Mouse (Mus musculus) limb, embryonic 14.5 days (tissue): Measurements from ENCODE around the gene Inpp5a. TPM values are rescaled to one million over a fixed set of nuclear protein-coding genes. Genes with fewer than 3 reads are reported as not detected.

Experiments used
- ATAC-seq: fragments of 200-750 bp; cut with Nextera tagmentation; 2 replicates; pipeline ENCODE4 v1.8.0; 2017; ENCODE audit warnings: low read depth, moderate number of reproducible peaks, moderate TSS enrichment; ENCODE audit not compliant: low FRiP score
- DNase-seq: peaks from one replicate; pipeline ENCODE4 v3.0.0-alpha.2; 2015; ENCODE audit warnings: low spot score
- H3K27ac ChIP-seq: fragments of 300-500 bp; sonication (generic); replicated peaks from 2 replicates; pipeline ENCODE4 v1.5.1; 2014; ENCODE audit warnings: low read depth, mild to moderate bottlenecking, low read length, moderate library complexity, mixed read lengths
- H3K27me3 ChIP-seq: fragments of 300-500 bp; sonication (generic); 2 replicates; pipeline ENCODE4 v1.6.1; 2014; ENCODE audit warnings: low read length, mixed read lengths; ENCODE audit not compliant: control insufficient read depth, insufficient read depth
- H3K36me3 ChIP-seq: fragments of 300-500 bp; sonication (generic); 2 replicates; pipeline ENCODE4 v1.6.1; 2014; ENCODE audit warnings: mild to moderate bottlenecking, low read length, moderate library complexity, mixed read lengths; ENCODE audit not compliant: control insufficient read depth, insufficient read depth
- H3K4me1 ChIP-seq: fragments of 300-500 bp; sonication (generic); 2 replicates; pipeline ENCODE4 v1.6.1; 2014; ENCODE audit warnings: antibody characterized with exemption, low read length, mixed read lengths; ENCODE audit not compliant: control insufficient read depth, insufficient read depth
- H3K4me2 ChIP-seq: fragments of 300-500 bp; sonication (generic); replicated peaks from 2 replicates; pipeline ENCODE4 v1.6.1; 2014; ENCODE audit warnings: low read depth, mild to moderate bottlenecking, low read length, moderate library complexity; ENCODE audit not compliant: severe bottlenecking
- H3K4me3 ChIP-seq: fragments of 300-500 bp; sonication (generic); replicated peaks from 2 replicates; pipeline ENCODE4 v1.5.1; 2014; ENCODE audit warnings: low read length
- H3K9ac ChIP-seq: fragments of 300-500 bp; sonication (generic); 2 replicates; pipeline ENCODE4 v1.6.1; 2014; ENCODE audit warnings: mild to moderate bottlenecking, low read depth, low read length, moderate library complexity; ENCODE audit not compliant: severe bottlenecking
- H3K9me3 ChIP-seq: fragments of 300-500 bp; sonication (generic); 2 replicates; pipeline ENCODE4 v1.6.1; 2016; ENCODE audit warnings: low read length; ENCODE audit not compliant: control insufficient read depth
- POLR2A ChIP-seq: fragments of 200-500 bp; IDR thresholded peaks from 2 replicates; pipeline ENCODE4 v1.8.0; 2012; ENCODE audit warnings: inconsistent platforms, mild to moderate bottlenecking, moderate library complexity, borderline replicate concordance; ENCODE audit not compliant: insufficient read depth, insufficient read length; ENCODE audit errors: extremely low read depth
- WGBS: fragments of 180-500 bp; shearing (Covaris S2); extraction: QIAGEN DNeasy Blood & Tissue Kit; methylation state at CpG from one replicate; pipeline ENCODE4 v1.1.7; 2014; 5-methylcytosine and 5-hydroxymethylcytosine counted together
- polyA plus RNA-seq, 2 experiments: library from polyadenylated mRNA; depleted of rRNA in 1 of 2; stranded (reverse) in 1 of 2; unstranded in 1 of 2; fragments of >200 nt; fragmentation: Nextera tagmentation in 1 of 2; extraction: Ambion mirVana in 1 of 2; gene quantifications; 2 replicates each; pipeline versions ENCODE4 v1.2.1 to v1.2.3; 2012 to 2014

Gene Inpp5a
- polyA plus RNA-seq, 2 experiments = 29.0 to 39.7 TPM

- Histone ChIP-seq H3K27ac (no peak overlapping the region), H3K4me3 (no peak overlapping the region), H3K4me2 (no peak overlapping the region), H3K9me3 (no peaks in the 10 kb centered on the region), H3K4me1 (no peaks in the 10 kb centered on the region), H3K27me3 (peaks cover 20% of the 10 kb centered on the region), H3K9ac (no peak overlapping the region), H3K36me3 (no peaks in the 10 kb centered on the region)
- TF ChIP-seq POLR2A = no peak
- no peak for DNase-seq
- no peak for ATAC-seq
- WGBS = 93% methylated on average over 5 of the region's 5 CpGs
These were observed 202.4 kb downstream of the Inpp5a start for GRCm38 (mm10) chr7:139591311-139591710.

GRCm38 (mm10) chr7:139595311-139595710, 206.4 kb downstream of the Inpp5a start:
- Histone ChIP-seq H3K36me3 (no peaks in the 10 kb centered on the region), H3K9me3 (no peaks in the 10 kb centered on the region), H3K9ac (no peak overlapping the region), H3K4me1 (no peaks in the 10 kb centered on the region), H3K4me3 (no peak overlapping the region), H3K27me3 (no peaks in the 10 kb centered on the region), H3K27ac (no peak overlapping the region), H3K4me2 (no peak overlapping the region)
- WGBS = 47% methylated on average over 6 of the region's 6 CpGs
- ATAC-seq (no peak), DNase-seq (no peak)
- TF ChIP-seq POLR2A = no peak

- no peak overlapping the region for H3K4me3 ChIP-seq
- no peak overlapping the region for H3K9ac ChIP-seq
- no peaks in the 10 kb centered on the region for H3K36me3 ChIP-seq
- no peak overlapping the region for H3K27ac ChIP-seq
- DNase-seq (no peak), ATAC-seq (no peak)
- no peaks in the 10 kb centered on the region for H3K9me3 ChIP-seq
- no peak for TF ChIP-seq POLR2A
- no peak overlapping the region for H3K4me2 ChIP-seq
- no peaks in the 10 kb centered on the region for H3K4me1 ChIP-seq
- WGBS = 54% methylated on average over 6 of the region's 6 CpGs
- no peaks in the 10 kb centered on the region for H3K27me3 ChIP-seq
These were observed 207.0 kb downstream of the Inpp5a start for GRCm38 (mm10) chr7:139595862-139596261.

GRCm38 (mm10) chr7:139610328-139610727, 221.4 kb downstream of the Inpp5a start:
- Histone ChIP-seq H3K9ac (no peak overlapping the region), H3K4me3 (no peak overlapping the region), H3K4me2 (no peak overlapping the region), H3K27me3 (no peaks in the 10 kb centered on the region), H3K9me3 (no peaks in the 10 kb centered on the region), H3K36me3 (no peaks in the 10 kb centered on the region), H3K4me1 (no peaks in the 10 kb centered on the region), H3K27ac (no peak overlapping the region)
- DNase-seq (no peak), ATAC-seq (no peak)
- TF ChIP-seq POLR2A = no peak
- 73% methylated on average over 2 of the region's 2 CpGs for WGBS

- no peak overlapping the region for H3K4me3 ChIP-seq
- no peaks in the 10 kb centered on the region for H3K36me3 ChIP-seq
- peak; percentile 60; the same call in 1 of the 2 replicates for ATAC-seq
- 60% methylated on average over 12 of the region's 12 CpGs for WGBS
- H3K4me2 ChIP-seq = no peak overlapping the region
- TF ChIP-seq POLR2A = no peak
- DNase-seq = peak; percentile 71
- H3K4me1 ChIP-seq = no peaks in the 10 kb centered on the region
- no peak overlapping the region for H3K9ac ChIP-seq
- no peaks in the 10 kb centered on the region for H3K27me3 ChIP-seq
- H3K9me3 ChIP-seq = no peaks in the 10 kb centered on the region
- H3K27ac ChIP-seq = no peak overlapping the region
These were observed 227.2 kb downstream of the Inpp5a start for GRCm38 (mm10) chr7:139615767-139616766.
